Mouse (Mus musculus): ENCODE measurements around the gene Srrt.

The Srrt gene

GRCm38 (mm10) chr5:137307071-137307912 is at the start of gene Srrt:
Gene Srrt, minus strand, starts transcription at chr5:137307674.
- peak; percentile 91 to 93 for DNase-seq (ENCODE audit: low spot score in 2 of 2)

GRCm38 (mm10) chr5:137354091-137354490 is 46.6 kb upstream of the Srrt start:
- DNase-seq (ENCODE audit: low spot score in 2 of 2), result no peak

GRCm38 (mm10) chr5:137352011-137352975 is 44.8 kb upstream of the Srrt start:
- DNase-seq (ENCODE audit: low spot score in 2 of 2), result no peak

GRCm38 (mm10) chr5:137351394-137351793 is 43.9 kb upstream of the Srrt start:
- no peak for DNase-seq (ENCODE audit: low spot score in 2 of 2)

GRCm38 (mm10) chr5:137351058-137351380 is 43.5 kb upstream of the Srrt start:
- DNase-seq (ENCODE audit: low spot score in 2 of 2), result no peak

- DNase-seq (ENCODE audit: low spot score in 2 of 2), result no peak
These were observed 43.0 kb upstream of the Srrt start for GRCm38 (mm10) chr5:137350205-137351057.

GRCm38 (mm10) chr5:137349384-137350204 is 42.1 kb upstream of the Srrt start, which contains the start of gene Ephb4:
Gene Ephb4, plus strand, starts transcription at chr5:137350109.
- DNase-seq (ENCODE audit: low spot score in 2 of 2), result peak; percentile 16 to 43

- DNase-seq (ENCODE audit: low spot score in 2 of 2), result no peak
These were observed 41.3 kb upstream of the Srrt start for GRCm38 (mm10) chr5:137348482-137349383.

- DNase-seq (ENCODE audit: low spot score in 2 of 2), result no peak
These were observed 40.4 kb upstream of the Srrt start for GRCm38 (mm10) chr5:137347856-137348255.

GRCm38 (mm10) chr5:137346983-137347382 is 39.5 kb upstream of the Srrt start:
- no peak for DNase-seq (ENCODE audit: low spot score in 2 of 2)

- no peak for DNase-seq (ENCODE audit: low spot score in 2 of 2)
These were observed 38.9 kb upstream of the Srrt start for GRCm38 (mm10) chr5:137346388-137346787.

GRCm38 (mm10) chr5:137345821-137346220 is 38.3 kb upstream of the Srrt start:
- DNase-seq (ENCODE audit: low spot score in 2 of 2), result no peak

- no peak for DNase-seq (ENCODE audit: low spot score in 2 of 2)
These were observed 36.4 kb upstream of the Srrt start for GRCm38 (mm10) chr5:137343869-137344268.

- DNase-seq (ENCODE audit: low spot score in 2 of 2), result no peak
These were observed 35.9 kb upstream of the Srrt start for GRCm38 (mm10) chr5:137343412-137343811.

GRCm38 (mm10) chr5:137342407-137343012 is 35.0 kb upstream of the Srrt start:
- no peak for DNase-seq (ENCODE audit: low spot score in 2 of 2)

- no peak for DNase-seq (ENCODE audit: low spot score in 2 of 2)
These were observed 32.7 kb upstream of the Srrt start for GRCm38 (mm10) chr5:137340222-137340621.

- no peak for DNase-seq (ENCODE audit: low spot score in 2 of 2)
These were observed 32.0 kb upstream of the Srrt start for GRCm38 (mm10) chr5:137339290-137339979.

- DNase-seq (ENCODE audit: low spot score in 2 of 2), result no peak
These were observed 31.3 kb upstream of the Srrt start for GRCm38 (mm10) chr5:137338663-137339289.
